Mouse (Mus musculus) forelimb bud, embryonic 11.5 days (tissue): ENCODE measurements at regions not wholly inside any gene's neighbourhood (a gene's known extent, or its start where the extent isn't known, plus 50 kb on each side); places are given as distances from the start of the nearest gene placed in this dataset.
A peak's percentile ranks its signal among the peaks of the same experiment; 100 is the strongest.

Experiments
- DNase-seq: peaks from one replicate; pipeline ENCODE4 v3.0.0-alpha.2; 2012; ENCODE audit warnings: low read depth, low spot score

- DNase-seq: no peak
Observed at GRCm38 (mm10) chr13:71148491-71149302, 307.1 kb upstream of the Adamts16 start.

GRCm38 (mm10) chr13:71146859-71147443 is 305.3 kb upstream of the Adamts16 start:
- no peak for DNase-seq

DNA sequence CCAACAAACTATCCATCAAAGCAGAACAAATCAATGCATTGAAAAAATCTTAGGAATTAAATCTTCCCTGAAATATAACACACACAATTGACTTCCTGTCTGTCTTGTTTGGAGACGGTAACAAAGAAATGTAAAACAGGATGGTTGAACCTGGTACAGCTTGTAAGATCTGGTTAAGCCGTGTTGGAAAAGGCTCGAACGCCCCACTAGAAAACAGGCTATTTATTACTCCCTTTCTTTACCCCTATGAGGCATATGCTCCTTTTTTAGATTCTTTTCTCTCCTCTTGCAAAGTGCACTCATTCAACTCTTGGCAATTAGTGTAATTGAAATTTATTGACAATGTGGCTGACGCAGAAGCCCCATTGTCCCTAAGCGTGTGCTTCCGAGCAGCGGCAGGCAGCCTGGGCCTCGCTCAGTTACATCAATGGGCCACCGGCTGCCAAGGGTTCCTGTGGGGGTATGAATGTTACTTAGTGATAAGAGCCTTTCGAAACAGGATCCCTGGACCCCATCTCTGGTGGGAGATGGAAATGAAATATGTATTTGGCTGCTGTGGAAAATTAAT is 297.2 kb upstream of the Adamts16 start:
- no peak for DNase-seq

- no peak for DNase-seq
Observed at GRCm38 (mm10) chr13:71135940-71136632, 294.5 kb upstream of the Adamts16 start.

GRCm38 (mm10) chr13:71121484-71121883 is 279.9 kb upstream of the Adamts16 start:
- peak; percentile 62 for DNase-seq

- no peak for DNase-seq
Observed at GRCm38 (mm10) chr13:71108175-71108574, 266.6 kb upstream of the Adamts16 start.

DNA sequence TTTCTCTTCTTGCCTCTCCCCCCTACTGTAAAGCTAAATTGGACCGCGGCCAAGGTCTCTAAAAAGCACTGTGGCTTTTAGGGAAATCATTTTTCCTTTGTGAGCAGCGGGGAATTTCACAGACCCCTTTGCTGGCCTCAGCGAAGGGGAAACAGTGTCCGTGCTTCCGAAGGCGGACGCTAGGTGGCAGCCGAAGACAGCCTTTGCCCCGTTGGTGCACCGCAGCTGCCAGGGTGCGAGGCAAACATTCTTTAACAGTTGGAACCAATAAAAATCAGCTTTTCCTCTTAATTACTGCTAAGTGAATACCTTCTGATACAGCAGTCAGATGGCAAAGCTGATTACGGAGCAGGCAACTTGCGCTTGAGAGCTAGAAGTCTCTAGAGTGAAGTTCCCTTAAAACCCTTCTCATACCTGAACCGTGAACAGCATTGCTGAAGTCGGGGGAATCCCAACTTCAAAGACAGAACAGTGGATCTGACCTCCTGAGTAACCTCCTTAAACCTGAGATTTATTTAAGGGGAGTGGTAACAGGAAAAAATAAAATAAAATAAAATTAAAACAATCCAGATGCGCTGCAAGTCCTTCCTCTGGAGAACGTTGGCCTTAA is 263.7 kb upstream of the Adamts16 start:
- DNase-seq: peak; percentile 85

DNA sequence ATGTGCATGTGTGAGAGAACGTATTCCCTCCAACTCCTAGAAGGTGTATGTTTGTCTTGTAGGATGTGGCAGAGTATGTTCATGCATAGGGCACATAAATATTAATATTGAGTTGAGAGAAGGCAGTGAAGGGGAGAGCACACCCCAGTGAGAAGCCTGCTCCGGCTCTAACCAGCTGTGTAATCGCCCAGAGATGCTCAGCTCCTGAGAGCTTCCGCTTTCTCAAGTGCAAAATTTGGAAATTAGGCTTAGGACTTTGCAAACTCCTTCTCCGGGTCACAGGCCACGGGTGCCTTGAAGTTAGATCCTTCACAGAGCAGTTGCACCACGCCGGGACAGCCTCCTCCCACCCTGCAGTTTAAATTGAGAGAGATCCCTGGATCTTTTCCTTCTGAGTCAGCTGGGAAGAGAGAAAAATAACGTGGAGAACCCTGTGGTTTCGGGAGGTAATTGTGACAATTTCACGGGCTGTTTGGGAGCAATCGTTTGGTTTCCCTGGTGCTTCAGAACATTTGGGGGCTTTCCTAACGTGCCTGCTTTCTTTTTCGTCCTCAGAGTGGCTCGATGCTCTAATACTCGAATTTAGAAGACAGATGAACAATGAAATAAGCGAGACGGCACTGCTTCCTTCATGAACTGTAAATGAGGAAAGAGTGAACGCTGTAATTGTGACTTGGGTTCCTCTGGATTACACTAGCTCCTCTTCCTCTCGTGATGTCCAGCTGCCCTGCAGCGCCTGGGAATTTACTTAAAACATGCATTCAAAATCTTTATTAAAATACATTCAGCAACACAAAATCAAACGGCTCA is 263.0 kb upstream of the Adamts16 start:
- no peak for DNase-seq

- no peak for DNase-seq
Observed at GRCm38 (mm10) chr13:71084301-71084700, 242.7 kb upstream of the Adamts16 start.

- no peak for DNase-seq
Observed at GRCm38 (mm10) chr13:71075916-71076315, 234.3 kb upstream of the Adamts16 start.

DNA sequence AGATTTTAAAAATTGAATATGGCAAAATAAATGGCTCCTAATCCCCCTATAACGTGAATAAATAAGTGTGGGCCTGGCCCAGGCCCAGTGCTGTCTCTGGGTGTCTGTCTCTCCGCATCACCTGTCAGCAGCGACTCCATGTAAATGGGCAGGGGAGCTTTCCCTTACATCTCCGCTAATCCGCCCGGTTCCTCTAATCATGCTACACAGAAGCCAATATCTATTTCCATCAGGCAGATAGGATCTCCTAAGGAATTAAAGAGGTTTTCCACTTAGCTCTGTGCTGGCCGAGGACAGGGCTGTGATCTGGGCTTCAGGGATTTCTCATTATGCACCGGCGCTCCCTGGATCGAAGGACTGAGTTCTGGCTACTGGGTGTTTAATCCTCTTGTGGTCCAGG is 232.4 kb upstream of the Adamts16 start:
- DNase-seq: no peak

DNA sequence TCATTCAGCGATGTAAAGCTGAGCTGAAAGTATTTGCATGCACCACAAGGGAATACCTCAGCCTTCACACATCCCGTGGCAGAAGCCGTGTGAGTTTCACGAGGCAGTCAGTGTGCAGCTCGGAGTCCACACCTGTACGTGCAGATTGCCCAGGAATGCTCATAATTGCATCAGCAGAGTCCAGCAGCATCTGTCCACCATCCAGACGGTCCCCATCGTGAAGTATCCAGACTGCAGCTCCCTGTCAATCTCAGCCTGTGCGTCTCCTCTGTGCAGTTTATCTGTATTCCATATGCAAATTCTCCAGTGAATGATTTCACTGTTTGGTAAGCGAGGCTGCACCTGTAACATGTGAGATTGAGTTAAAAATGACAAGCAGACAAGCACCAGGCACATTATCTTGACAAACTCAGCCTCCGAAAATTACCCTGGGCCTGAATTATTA is 227.2 kb upstream of the Adamts16 start:
- DNase-seq: no peak

DNA sequence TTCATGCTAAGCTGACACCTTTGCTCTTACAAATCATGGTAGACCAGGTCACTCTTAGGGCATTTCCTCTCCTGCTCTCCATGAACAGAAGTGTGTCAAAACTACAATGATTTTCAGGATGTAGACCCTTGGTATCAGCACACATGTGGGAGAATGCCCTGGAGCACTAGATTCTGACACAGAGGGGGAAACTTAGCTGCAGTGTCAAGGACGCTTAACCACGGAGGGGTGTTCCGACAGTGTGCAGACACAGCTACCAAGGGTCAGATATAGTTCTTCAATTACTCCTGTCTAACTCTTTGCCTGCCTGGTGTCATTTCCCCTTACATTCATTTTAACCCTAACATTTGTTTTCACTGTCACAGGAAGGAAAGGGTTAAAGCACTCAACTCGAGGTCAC is 226.4 kb upstream of the Adamts16 start:
- DNase-seq: no peak

DNA sequence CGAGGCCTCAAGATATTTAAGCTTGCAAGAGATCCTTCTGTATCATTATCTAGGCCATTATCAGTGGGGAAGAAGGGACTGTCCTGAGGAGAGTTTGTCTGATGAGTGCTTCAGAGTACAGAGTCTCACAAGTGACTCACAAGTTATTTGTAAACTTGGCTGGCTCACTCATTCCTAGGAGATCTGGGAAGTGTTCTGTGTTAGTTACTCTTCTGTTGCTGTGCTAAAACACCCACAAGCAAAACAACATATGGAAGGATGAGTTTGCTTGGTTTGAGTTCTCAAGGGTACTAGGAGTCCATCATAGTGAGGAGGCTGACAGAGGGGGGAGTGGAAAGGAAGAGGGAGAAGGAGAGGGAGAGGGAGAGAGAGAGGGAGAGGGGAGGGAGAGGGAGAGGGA is 224.0 kb upstream of the Adamts16 start:
- DNase-seq: no peak

DNA sequence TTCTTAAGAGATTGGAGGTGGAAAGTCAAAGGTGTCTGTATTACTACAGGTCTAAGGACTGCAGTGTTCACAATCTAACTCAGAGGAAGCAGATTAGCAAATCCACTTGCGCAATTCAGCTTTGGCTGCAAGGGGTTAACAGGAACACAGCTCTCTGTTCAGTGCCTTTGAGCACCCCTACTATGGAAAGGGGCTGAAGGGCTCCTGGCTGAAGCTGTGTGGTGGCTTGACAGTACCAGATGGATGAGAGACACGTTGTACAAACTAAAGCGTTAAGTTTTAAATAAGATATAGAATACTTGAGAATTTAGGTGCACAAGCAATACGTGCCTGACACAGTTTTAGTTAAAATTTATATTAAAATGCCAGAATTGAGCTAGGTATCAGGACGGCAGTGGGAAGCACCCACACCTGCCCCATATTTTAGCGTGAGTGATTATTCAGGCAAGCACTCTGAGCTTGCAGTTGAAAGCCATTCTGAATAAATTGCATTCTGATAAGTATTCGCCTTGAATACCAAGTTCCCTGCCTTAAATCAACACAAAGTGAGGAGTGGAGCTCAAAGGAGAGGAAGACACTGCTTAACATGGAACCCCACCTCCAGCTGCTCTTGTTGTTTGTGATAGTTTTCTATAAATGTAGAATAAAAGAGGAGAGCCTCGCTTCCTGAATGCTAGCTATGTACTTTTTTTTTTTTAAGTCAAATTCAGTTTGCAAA is 223.1 kb upstream of the Adamts16 start:
- DNase-seq: no peak

DNA sequence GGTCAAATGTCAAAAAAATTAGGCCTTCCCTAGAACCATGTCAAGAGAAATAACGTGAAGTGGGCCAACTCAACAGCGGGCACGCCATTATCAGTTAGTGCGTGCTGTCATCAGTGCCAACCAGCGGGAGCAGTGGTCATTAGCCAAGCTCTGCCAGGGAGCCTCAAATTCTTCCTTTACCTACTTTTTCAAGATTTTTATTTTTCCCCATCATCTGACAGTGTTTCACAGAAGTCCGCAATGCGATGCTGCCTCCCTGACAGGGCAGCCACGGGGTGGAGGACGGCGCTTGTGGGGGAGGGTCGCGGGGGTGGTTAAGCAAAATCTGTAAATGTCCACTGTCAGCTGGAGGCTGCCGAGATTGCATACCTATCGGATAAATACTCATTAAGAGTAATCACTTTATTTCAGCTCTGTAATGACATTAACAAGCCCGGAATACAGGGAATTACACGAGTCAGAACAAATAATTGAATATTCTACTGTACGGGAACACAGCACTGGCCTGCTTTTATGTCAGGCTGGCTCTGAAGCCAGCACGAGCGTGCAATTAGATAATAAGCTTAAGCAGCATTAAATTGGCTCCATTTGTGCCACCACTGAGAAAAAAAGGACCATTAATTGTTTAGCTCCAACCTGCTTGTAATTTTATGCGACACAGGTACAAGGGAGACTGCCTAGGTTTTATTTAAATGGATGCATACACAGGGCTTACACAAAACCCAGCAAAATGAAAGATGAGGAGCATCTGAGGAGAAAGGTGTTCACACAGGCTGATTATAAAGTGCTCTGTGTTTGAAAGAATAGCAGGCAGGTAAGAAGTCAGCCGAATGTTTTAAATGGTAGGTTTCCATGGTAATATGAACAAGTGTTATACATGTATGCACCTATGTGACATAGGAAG is 212.0 kb upstream of the Adamts16 start:
- no peak for DNase-seq

GRCm38 (mm10) chr13:71050646-71051045 is 209.0 kb upstream of the Adamts16 start:
- DNase-seq: no peak

GRCm38 (mm10) chr13:71036000-71036399 is 194.4 kb upstream of the Adamts16 start:
- no peak for DNase-seq

- no peak for DNase-seq
Observed at GRCm38 (mm10) chr13:71034926-71035687, 193.5 kb upstream of the Adamts16 start.
